Mouse (Mus musculus) thymus, adult 2 months (tissue): ENCODE data around the gene a.

Experiments
- CTCF ChIP-seq: fragments of 200-500 bp; IDR thresholded peaks from 2 replicates; pipeline ENCODE4 v1.5.1; 2012; ENCODE audit warnings: mild to moderate bottlenecking, control low read depth, low read length, moderate library complexity, borderline replicate concordance; ENCODE audit not compliant: control insufficient read depth, poor library complexity, insufficient read depth; ENCODE audit errors: extremely low read depth
- POLR2A ChIP-seq: fragments of 200-500 bp; IDR thresholded peaks from 2 replicates; pipeline ENCODE4 v1.6.1; 2012; ENCODE audit warnings: mild to moderate bottlenecking, low read length, control low read depth, moderate library complexity; ENCODE audit not compliant: control insufficient read depth, poor library complexity, insufficient read depth; ENCODE audit errors: extremely low read depth

DNA sequence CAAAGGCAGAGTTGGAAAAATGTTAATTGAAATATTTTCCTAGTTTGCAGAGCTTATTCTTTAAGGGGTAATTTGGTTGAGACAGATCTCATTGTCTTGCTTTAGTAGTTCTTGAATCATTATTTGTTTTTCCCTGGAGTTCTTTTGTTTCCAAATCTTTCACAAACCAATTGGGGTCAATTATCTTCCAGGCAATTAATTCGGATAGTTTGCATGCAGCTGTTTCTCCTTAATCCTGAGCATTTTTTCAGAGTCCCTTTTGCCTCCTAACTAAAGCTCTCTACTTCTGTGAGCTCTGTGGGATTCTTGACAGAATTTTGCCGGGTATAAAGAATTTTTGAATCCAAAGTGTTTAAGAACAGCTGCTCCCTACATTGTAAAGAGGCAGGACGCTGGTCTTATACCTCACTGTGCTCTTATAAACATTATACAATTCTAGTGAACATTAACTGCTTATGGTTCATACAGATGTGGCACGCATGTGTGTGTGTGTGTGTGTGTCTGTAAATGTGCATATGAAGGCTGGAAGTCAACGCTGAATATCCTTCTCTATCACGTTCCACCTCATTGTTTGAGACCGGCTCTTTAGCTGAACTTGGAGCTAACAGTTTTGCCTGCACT lies 134.3 kb downstream of the a start:
- TF ChIP-seq POLR2A (no peak), CTCF (no peak)
